Mouse (Mus musculus): ENCODE measurements around the gene Pcolce.

Gene Pcolce

GRCm38 (mm10) chr5:137613550-137613949 lies at the start of gene Pcolce:
Gene Pcolce, minus strand, starts transcription at chr5:137613784.
- peak; percentile 34 for DNase-seq

DNA sequence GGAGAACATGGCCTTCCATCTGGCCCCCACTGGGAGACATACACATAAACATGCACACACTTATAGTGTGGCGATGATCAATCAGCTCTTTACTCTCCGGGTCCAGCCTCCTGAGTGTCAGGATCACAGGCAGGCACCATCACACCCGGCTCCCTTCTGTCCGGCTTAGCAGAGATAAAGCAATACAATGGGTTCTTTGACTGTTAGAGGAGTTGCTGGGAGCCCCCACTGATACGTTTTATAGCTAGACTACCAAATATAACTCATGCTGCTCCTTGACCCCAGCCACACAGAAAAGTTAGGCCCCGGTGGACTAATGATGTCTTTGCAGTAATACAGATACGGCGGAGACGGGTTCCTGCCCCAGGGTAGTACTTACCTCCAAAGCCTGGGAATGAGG lies 49.5 kb upstream of the Pcolce start:
- no peak for DNase-seq

DNA sequence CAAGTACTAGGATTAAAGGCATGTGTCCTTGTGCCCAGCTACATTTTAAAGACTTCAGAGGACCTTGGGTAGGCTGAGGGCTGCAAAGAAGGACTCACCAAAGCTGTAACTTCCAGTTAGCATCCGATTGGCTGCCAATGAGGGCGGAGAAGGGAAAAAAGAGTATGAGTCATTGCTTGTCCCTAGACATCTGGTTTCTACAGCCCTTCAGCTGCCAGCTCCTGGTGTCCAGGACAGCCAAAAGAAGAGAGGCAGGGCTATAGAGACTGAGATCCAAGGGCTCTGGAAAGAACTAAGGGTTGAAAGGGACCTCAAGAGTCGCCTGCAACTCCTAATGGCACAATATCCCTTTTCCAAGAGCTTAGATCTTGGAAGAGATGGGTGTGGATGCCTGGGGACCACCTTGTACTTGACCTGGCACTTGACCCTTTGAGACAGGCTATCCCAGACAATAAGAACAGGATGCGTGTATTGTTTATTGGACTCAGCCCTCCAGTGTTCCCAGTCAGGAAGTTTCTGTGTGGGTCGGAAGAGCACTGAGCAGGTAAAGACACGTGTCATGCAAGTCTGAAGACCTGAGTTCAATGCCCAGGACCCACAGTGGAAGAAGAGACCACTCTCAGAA lies 46.6 kb upstream of the Pcolce start:
- DNase-seq = peak; percentile 65

DNA sequence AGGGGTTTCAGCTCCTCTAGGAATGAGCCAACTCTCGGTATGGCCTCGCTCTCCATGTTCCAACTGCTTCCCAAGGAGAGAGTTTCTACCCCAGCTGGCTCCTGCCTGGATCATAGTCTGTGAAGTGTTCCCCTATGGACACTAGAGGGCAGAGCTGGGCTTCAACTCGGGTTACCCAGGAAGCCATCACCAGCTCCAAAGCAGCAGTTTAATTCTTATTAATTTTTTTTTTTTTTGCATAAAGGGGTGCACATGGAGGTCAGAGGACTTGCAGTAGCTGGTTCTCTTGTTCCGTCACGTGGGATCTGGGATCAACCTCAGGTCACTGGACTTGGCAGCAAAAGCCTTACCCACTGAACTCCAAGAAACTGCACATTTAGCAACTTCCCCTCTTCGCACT lies 43.4 kb upstream of the Pcolce start:
- peak; percentile 80 for DNase-seq

- no peak for DNase-seq
Measured at GRCm38 (mm10) chr5:137654746-137655145, 41.2 kb upstream of the Pcolce start.

GRCm38 (mm10) chr5:137653366-137653765 lies 39.8 kb upstream of the Pcolce start:
- DNase-seq = no peak

DNA sequence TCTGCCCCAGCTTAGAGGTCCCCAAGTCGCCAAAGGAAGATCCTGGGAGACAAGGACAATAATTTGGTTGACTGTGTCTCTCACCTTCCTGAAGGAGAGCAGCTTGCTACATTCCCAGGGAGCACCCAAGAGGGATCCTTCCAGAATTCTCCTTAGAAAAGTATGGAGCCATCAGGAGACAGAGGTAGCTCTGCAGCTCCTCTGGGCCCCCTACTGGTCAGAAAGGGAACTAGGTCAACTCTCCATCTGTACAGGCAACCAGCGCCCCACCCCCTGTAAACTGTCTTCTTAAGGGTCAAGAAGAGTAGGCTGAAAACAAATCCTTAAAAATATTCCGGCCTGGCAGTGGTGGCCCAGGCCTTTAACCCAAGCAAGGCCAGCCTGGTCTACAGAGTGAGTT lies 38.9 kb upstream of the Pcolce start:
- peak; percentile 83 for DNase-seq

- no peak for DNase-seq
Measured at GRCm38 (mm10) chr5:137649669-137650571, 36.3 kb upstream of the Pcolce start.

DNA sequence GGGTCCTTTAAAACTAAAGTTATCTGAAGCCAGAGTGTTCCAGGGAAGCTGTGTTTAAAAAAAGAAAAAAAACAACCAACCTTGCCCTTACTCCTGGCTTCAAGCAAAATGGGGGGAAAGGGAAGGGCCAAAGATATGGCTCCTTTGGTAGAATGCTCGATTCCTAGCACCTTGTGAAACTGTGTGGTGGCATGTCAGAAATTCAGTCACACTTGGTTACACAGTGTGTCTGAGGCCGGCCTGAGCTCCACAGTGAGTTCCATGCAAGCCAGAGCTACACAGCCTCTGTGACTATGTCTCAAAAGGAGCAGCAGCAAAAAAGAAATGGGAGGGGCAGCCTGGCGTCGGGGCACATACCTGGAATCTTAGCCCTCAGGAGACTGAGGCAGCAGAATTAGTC lies 35.7 kb upstream of the Pcolce start:
- DNase-seq = no peak

GRCm38 (mm10) chr5:137647827-137648601 lies 34.4 kb upstream of the Pcolce start:
- no peak for DNase-seq

- no peak for DNase-seq
Measured at GRCm38 (mm10) chr5:137645652-137646091, 32.1 kb upstream of the Pcolce start, which contains the start of gene Irs3. Gene Irs3, minus strand, starts transcription at chr5:137645714.

DNA sequence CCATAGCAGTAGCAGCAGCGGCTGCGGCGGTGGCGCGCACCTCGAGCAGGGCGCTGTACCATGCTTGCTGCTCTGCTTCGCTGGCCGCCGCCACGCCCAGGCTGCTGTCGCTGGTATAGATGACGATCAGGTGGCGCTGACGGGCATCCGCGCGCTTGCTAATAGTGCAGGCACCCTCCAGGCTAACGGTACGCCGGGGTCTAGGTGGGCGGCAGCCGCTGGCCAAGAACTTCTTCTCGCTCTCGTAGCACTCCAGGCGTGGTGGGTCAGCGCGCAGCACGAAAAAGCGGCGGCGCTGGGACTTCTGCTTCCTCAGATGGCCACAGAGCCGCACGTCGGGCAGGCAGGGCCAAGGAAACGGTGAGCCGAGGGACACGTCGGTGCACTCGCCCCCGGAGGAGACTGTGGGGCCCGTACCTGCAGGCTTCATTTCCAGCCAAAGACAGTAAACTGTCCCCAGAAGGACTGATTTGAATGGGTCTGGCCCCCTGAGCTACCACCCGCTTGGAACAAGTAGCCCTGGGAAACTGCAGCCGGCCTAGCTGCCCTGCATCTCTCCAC lies 31.6 kb upstream of the Pcolce start:
- no peak for DNase-seq

DNA sequence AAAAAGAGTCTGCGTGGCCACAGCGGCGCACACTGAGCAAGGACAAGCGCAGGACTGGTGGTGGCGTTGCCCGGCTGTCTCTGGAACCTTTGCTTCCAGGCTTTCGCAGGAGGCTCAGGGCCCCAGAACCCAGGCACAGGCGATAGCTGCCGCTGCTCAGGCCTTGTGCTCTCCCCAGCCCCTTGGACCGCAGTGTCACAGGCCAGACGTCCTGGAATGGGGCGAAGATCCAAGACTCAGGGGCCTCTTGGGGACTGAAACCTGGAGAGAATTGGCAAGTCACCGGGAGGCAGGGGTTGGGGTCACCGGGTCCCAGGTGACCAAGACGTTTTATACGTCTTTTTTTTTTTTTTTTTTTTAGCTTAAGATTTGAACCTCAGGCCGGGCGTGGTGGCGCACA lies 30.9 kb upstream of the Pcolce start:
- DNase-seq = no peak

GRCm38 (mm10) chr5:137642886-137643285 lies 29.3 kb upstream of the Pcolce start:
- no peak for DNase-seq

GRCm38 (mm10) chr5:137641054-137641453 lies 27.5 kb upstream of the Pcolce start, which contains the start of gene Sap25:
Gene Sap25, plus strand, starts transcription at chr5:137641334.
- DNase-seq = peak; percentile 57

- DNase-seq = no peak
Measured at GRCm38 (mm10) chr5:137639472-137639871, 25.9 kb upstream of the Pcolce start.

DNA sequence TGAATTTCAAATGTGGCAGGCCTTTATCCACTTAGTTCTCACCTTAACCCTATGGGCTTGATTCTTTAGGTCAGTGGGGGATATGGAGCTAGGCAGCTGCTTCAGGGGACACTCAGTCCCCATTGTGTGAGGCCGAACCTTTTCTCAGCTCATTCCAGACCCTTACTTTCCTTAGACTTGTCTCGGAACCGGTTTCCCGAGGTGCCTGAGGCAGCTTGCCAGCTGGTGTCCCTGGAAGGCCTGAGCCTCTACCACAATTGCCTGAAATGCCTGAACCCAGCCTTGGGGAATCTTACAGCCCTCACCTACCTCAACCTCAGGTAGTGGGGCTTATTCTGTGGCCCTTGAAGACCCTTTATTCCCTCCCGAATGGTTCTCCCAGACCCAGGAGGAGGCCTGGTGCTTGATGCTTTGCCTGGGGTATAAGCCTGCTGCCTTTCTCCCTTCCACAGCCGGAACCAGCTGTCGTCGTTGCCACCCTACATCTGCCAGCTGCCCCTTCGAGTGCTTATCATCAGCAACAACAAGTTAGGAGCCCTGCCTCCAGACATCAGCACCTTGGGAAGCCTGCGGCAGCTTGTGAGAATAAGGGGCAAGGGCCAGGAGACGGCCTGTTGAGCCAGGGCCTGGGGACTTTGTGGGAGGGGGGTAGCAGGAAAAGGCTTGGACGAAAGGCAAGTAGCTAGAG lies 20.0 kb upstream of the Pcolce start:
- DNase-seq = peak; percentile 77

- no peak for DNase-seq
Measured at GRCm38 (mm10) chr5:137631591-137631990, 18.0 kb upstream of the Pcolce start.

DNA sequence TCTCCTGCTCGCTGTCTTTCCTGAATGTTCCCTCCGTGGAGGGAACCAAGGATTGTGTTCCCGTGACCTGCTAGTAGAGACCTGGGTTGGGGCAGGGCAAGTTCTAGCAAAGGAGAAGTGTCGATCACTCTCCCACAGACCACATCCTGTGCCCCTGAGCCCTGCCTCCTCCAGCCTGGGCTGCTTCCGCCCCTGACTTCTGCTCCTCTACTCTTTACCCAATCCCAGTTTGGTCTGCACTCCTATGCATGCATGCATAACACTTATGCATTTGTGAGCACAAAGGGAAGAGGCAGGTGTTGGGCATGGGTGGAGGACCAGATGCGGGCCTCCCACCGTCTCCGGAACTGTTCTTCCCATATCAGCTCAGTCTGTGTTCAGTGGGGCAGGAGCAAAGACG lies 17.6 kb upstream of the Pcolce start:
- peak; percentile 53 for DNase-seq

DNA sequence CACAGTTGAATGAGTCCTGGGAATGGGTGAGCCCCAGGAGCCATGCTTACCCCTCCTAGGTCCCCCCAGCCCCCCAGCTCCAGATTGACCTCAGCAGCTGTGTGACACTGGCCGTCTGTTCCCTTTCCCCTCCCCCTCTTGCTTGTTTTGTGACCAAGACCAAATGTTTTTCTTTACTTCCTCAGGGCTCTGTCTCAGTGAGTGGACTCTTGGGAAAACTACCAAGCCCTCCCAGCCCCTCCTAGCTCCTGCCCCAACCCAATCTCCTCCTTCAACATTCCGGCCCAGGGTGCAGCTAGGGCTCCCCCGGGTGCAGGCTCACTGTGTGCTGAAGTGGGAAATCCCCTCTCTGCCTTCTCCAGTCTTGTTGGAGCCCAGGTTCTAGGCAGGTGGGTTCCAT lies 17.0 kb upstream of the Pcolce start:
- DNase-seq = peak; percentile 65

GRCm38 (mm10) chr5:137629906-137630545 lies 16.4 kb upstream of the Pcolce start:
- peak; percentile 62 for DNase-seq

- DNase-seq = peak; percentile 74
Measured at GRCm38 (mm10) chr5:137629306-137629721, 15.7 kb upstream of the Pcolce start.
